Mouse (Mus musculus): ENCODE results near the gene Dennd5a. TPM values are rescaled to one million over a fixed set of nuclear protein-coding genes. Genes with fewer than 3 reads are reported as not detected.

Dennd5a gene
- total and polyA plus RNA-seq, 3 experiments = 33.1 to 78.8 (median 64.4) TPM

DNA sequence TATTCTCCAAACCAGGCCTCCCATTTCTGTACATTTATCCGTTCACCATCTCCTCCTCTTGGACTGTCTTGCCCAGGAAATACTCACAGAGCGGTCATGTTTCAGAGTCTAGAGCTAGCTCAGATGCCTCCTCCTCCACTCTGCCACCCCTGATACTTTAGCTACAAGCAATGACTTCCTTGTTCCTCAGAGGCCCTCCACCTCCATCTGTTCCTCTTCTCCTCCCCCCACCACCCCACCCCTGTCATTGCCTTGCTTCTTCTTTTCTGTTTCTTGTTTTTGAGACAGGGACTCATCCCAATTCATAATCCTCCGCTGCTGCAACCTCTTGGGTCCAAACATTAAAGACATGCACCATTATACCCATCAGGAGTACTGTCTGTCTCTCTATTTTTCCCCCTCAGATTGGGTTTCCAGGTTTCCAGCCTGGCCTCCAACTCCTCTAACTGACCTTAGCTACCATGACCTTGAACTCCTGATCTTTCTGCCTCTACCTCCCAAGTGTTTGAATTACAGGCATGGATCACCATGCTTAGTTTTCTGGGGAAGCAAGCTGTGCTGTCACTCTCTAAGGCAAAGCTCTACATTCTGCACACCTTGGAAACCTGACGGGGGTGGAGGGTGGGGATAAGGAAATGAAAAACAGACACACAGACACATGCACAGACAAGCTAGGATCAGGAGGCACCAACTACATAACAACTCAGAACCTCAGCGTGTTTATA is 46.4 kb upstream of the Dennd5a start:
- DNase-seq (ENCODE audit: low read depth, low spot score) = peak; percentile 85
- H3K36me3 ChIP-seq (ENCODE audit: control insufficient read depth in 1 of 2, insufficient read depth in 2 of 2, low read length in 2 of 2) = peaks cover 0 to 28% of the 10 kb centered on the region in 2 experiments; a peak in 2 of 4 replicates
- H3K4me1 ChIP-seq (ENCODE audit: control insufficient read depth in 1 of 2, insufficient read depth in 2 of 2, low read length in 2 of 2) = peaks cover 8 to 27% of the 10 kb centered on the region in 2 experiments
- TF ChIP-seq MXI1 (IDR thresholded peaks at IDR 0.05; ENCODE audit: low read depth, low read length) = peak; percentile 33; the same call in 1 of the 2 replicates
- TF ChIP-seq HCFC1 (IDR thresholded peaks at IDR 0.05; ENCODE audit: low read depth, low read length) = 0 out of 2 replicates have a peak, but pooled peaks have one; percentile 22
- TF ChIP-seq UBTF (IDR thresholded peaks at IDR 0.05; ENCODE audit: borderline replicate concordance, insufficient read depth, low read depth, low read length) = no peak
- no peak for TF ChIP-seq CHD1 (IDR thresholded peaks at IDR 0.05; ENCODE audit: low read depth, low read length)
- TF ChIP-seq EP300 (IDR thresholded peaks at IDR 0.05; ENCODE audit: low read depth in 1 of 2, low read length in 2 of 2) = peak; percentile 45 to 48; a peak in 2 of 4 replicates
- TF ChIP-seq ELF1 (IDR thresholded peaks at IDR 0.05; ENCODE audit: low read depth, low read length) = peak; percentile 72
- TF ChIP-seq TCF12 (IDR thresholded peaks at IDR 0.05; ENCODE audit: low read depth, low read length) = 0 out of 2 replicates have a peak, but pooled peaks have one; percentile 20
- TF ChIP-seq MYB (IDR thresholded peaks at IDR 0.05; ENCODE audit: low read depth, low read length) = no peak
- TF ChIP-seq SIN3A (IDR thresholded peaks at IDR 0.05; ENCODE audit: low read length) = 0 out of 2 replicates have a peak, but pooled peaks have one; percentile 35
- TF ChIP-seq ETS1 (IDR thresholded peaks at IDR 0.05; ENCODE audit: low read depth, low read length) = peak; percentile 52; the same call in 1 of the 2 replicates
- peak; percentile 89; the same call in 1 of the 2 replicates for TF ChIP-seq MAZ (IDR thresholded peaks at IDR 0.05; ENCODE audit: low read depth, low read length)
- peak; percentile 25; the same call in 1 of the 2 replicates for TF ChIP-seq CHD2 (IDR thresholded peaks at IDR 0.05; ENCODE audit: low read length)
- no peak for TF ChIP-seq USF1 (IDR thresholded peaks at IDR 0.05; ENCODE audit: low read depth, low read length)
- no peaks in the 10 kb centered on the region for H3K9me3 ChIP-seq (replicated peaks; ENCODE audit: insufficient read depth, low read length)
- H3K79me2 ChIP-seq (ENCODE audit: control insufficient read depth, insufficient read depth, low read length, poor library complexity) = no peaks in the 10 kb centered on the region
- no peak overlapping the region; the same call in 1 of the 2 replicates for H3K9ac ChIP-seq (ENCODE audit: control insufficient read depth, low read depth, low read length, poor library complexity, severe bottlenecking)
- H3K27ac ChIP-seq (ENCODE audit: control insufficient read depth, low read depth, low read length) = peak overlapping the region; percentile 47
- H3K4me3 ChIP-seq (ENCODE audit: control insufficient read depth in 1 of 2, insufficient read depth in 1 of 2, low read depth in 2 of 2, low read length in 2 of 2) = no peak overlapping the region
- no peaks in the 10 kb centered on the region for H3K27me3 ChIP-seq (ENCODE audit: control insufficient read depth in 1 of 2, insufficient read depth in 2 of 2, low read length in 2 of 2)

DNA sequence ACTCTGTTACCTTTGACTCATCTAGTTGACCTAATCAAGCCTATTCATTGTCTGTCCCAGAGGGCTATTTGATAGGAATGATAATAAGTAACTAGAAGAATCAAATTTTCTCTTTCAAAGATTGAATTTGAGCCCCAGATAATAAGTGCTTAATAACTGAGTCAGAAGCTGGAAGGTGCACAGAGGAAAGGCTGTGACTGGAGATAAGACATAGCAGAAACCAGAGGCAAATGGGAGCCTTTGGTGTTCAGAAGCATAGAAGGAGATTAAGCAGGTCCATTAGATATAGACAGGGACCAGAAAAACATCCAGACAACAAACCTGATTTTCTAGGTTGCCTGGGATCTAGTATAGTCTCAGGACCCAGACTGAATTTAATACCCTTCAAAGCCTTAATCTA is 45.7 kb upstream of the Dennd5a start:
- Histone ChIP-seq H3K27ac (ENCODE audit: control insufficient read depth, low read depth, low read length) (peak overlapping the region; percentile 47), H3K9me3 (replicated peaks; ENCODE audit: insufficient read depth, low read length) (no peaks in the 10 kb centered on the region), H3K36me3 (ENCODE audit: control insufficient read depth in 1 of 2, insufficient read depth in 2 of 2, low read length in 2 of 2) (peaks cover 0 to 28% of the 10 kb centered on the region in 2 experiments; a peak in 2 of 4 replicates), H3K9ac (ENCODE audit: control insufficient read depth, low read depth, low read length, poor library complexity, severe bottlenecking) (no peak overlapping the region), H3K27me3 (ENCODE audit: control insufficient read depth in 1 of 2, insufficient read depth in 2 of 2, low read length in 2 of 2) (no peaks in the 10 kb centered on the region), H3K79me2 (ENCODE audit: control insufficient read depth, insufficient read depth, low read length, poor library complexity) (no peaks in the 10 kb centered on the region), H3K4me1 (ENCODE audit: control insufficient read depth in 1 of 2, insufficient read depth in 2 of 2, low read length in 2 of 2) (peaks cover 8 to 27% of the 10 kb centered on the region in 2 experiments), H3K4me3 (ENCODE audit: control insufficient read depth in 1 of 2, insufficient read depth in 1 of 2, low read depth in 2 of 2, low read length in 2 of 2) (no peak overlapping the region)
- TF ChIP-seq NELFE (IDR thresholded peaks at IDR 0.05; ENCODE audit: low read depth, low read length) (no peak), TAL1 (IDR thresholded peaks at IDR 0.05; ENCODE audit: low read length) (peak; percentile 89), MYC (IDR thresholded peaks at IDR 0.05; ENCODE audit: low read depth, low read length) (0 out of 2 replicates have a peak, but pooled peaks have one; percentile 26), MAZ (IDR thresholded peaks at IDR 0.05; ENCODE audit: low read depth, low read length) (no peak), TBP (IDR thresholded peaks at IDR 0.05; ENCODE audit: low read depth, low read length) (no peak), MXI1 (IDR thresholded peaks at IDR 0.05; ENCODE audit: low read depth, low read length) (no peak; the same call in 1 of the 2 replicates), NRF1 (IDR thresholded peaks at IDR 0.05; ENCODE audit: insufficient read depth, low read depth, low read length, poor library complexity, severe bottlenecking) (no peak), POLR2A (IDR thresholded peaks at IDR 0.05; ENCODE audit: control insufficient read depth in 1 of 2, insufficient read depth in 1 of 2, low read depth in 1 of 2, low read length in 2 of 2, poor library complexity in 1 of 2) (no peak), USF2 (IDR thresholded peaks at IDR 0.05; ENCODE audit: borderline replicate concordance in 1 of 2, insufficient read depth in 1 of 2, low read depth in 1 of 2, low read length in 2 of 2) (no peak), RCOR1 (IDR thresholded peaks at IDR 0.05; ENCODE audit: low read depth, low read length) (peak; percentile 100), ETS1 (IDR thresholded peaks at IDR 0.05; ENCODE audit: low read depth, low read length) (peak; percentile 70; the same call in 1 of the 2 replicates), TCF12 (IDR thresholded peaks at IDR 0.05; ENCODE audit: low read depth, low read length) (peak; percentile 89), CHD2 (IDR thresholded peaks at IDR 0.05; ENCODE audit: low read length) (no peak), SIN3A (IDR thresholded peaks at IDR 0.05; ENCODE audit: low read length) (0 out of 2 replicates have a peak, but pooled peaks have one; percentile 42), ZKSCAN1 (IDR thresholded peaks at IDR 0.05; ENCODE audit: low read depth, low read length) (no peak), EP300 (IDR thresholded peaks at IDR 0.05; ENCODE audit: low read depth in 1 of 2, low read length in 2 of 2) (peak; percentile 83 to 88), GATA1 (IDR thresholded peaks at IDR 0.05; ENCODE audit: low read depth, low read length) (peak; percentile 96)
- peak; percentile 81 for DNase-seq (ENCODE audit: low read depth, low spot score)
